Mouse (Mus musculus): ENCODE data around the gene Trabd. TPM values are rescaled to one million over a fixed set of nuclear protein-coding genes. Genes with fewer than 3 reads are reported as not detected.

Gene Trabd
- polyA plus RNA-seq (2021; fragmentation: Nextera tagmentation), result 8.1 and 11.9 TPM in 2 replicates
- long read RNA-seq, experiment 1, transcript Trabd-201 (10 exons, 2,439 nt), result major isoform, 69 of 90 reads
- long read RNA-seq, experiment 1, partial matches to known transcripts, result 11 of 90 reads
- long read RNA-seq, experiment 1, other reads (novel, unspliced or antisense), result 6 of 90 reads
- long read RNA-seq, experiment 2, transcript Trabd-201 (10 exons, 2,439 nt), result major isoform, 8 of 12 reads
- long read RNA-seq, experiment 2, partial matches to known transcripts, result 1 of 12 reads
- long read RNA-seq, experiment 2, other reads (novel, unspliced or antisense), result 2 of 12 reads

GRCm38 (mm10) chr15:89074613-89075477, at the start of gene Trabd:
TSS of gene Trabd (plus strand) at chr15:89075124.

GRCm38 (mm10) chr15:89059161-89059931, 15.6 kb upstream of the Trabd start, which contains the start of gene Panx2:
TSS of gene Panx2 (plus strand) at chr15:89059734.

GRCm38 (mm10) chr15:89088607-89089247, 13.8 kb downstream of the Trabd start, which contains the start of gene Selenoo:
TSS of gene Selenoo (plus strand) at chr15:89089084.

GRCm38 (mm10) chr15:89122649-89123366, 47.9 kb downstream of the Trabd start, which contains the start of gene Tubgcp6:
TSS of gene Tubgcp6 (minus strand) at chr15:89123112.

GRCm38 (mm10) chr15:89128382-89129350, 53.7 kb downstream of the Trabd start, which contains the start of gene Hdac10:
TSS of gene Hdac10 (minus strand) at chr15:89128700.

Other genes starting within 250 kb of the Trabd start
- gene Pim3, start 212.9 kb upstream of the Trabd start, polyA plus RNA-seq (2021; fragmentation: Nextera tagmentation), result 47.5 and 71.3 TPM in 2 replicates
- gene Ttll8, start 120.7 kb upstream of the Trabd start, polyA plus RNA-seq (2021; fragmentation: Nextera tagmentation), result 0.06 TPM in 1 of 2 replicates, not detected in the other
- gene Mlc1, start 96.1 kb upstream of the Trabd start, polyA plus RNA-seq (2021; fragmentation: Nextera tagmentation), result 114 and 135 TPM in 2 replicates
- gene Mov10l1, start 92.2 kb upstream of the Trabd start, polyA plus RNA-seq (2021; fragmentation: Nextera tagmentation), result not detected in 2 replicates
- 15.5 and 17.7 TPM in 2 replicates for gene Panx2, start 15.4 kb upstream of the Trabd start, polyA plus RNA-seq (2021; fragmentation: Nextera tagmentation)
- gene Selenoo, start 14.0 kb downstream of the Trabd start, polyA plus RNA-seq (2021; fragmentation: Nextera tagmentation), result 10.5 and 25.8 TPM in 2 replicates
- 2.7 and 3.3 TPM in 2 replicates for gene Tubgcp6, start 48.0 kb downstream of the Trabd start, polyA plus RNA-seq (2021; fragmentation: Nextera tagmentation)
- 5.8 TPM in 2 replicates for gene Hdac10, start 53.6 kb downstream of the Trabd start, polyA plus RNA-seq (2021; fragmentation: Nextera tagmentation)
- 3.5 and 4.3 TPM in 2 replicates for gene Mapk12, start 65.6 kb downstream of the Trabd start, polyA plus RNA-seq (2021; fragmentation: Nextera tagmentation)
- 25.6 and 28.0 TPM in 2 replicates for gene Mapk11, start 74.5 kb downstream of the Trabd start, polyA plus RNA-seq (2021; fragmentation: Nextera tagmentation)
- 10.8 and 11.9 TPM in 2 replicates for gene Plxnb2, start 105.7 kb downstream of the Trabd start, polyA plus RNA-seq (2021; fragmentation: Nextera tagmentation)
- gene Dennd6b, start 121.4 kb downstream of the Trabd start, polyA plus RNA-seq (2021; fragmentation: Nextera tagmentation), result 16.7 and 17.7 TPM in 2 replicates
- 83.4 and 86.7 TPM in 2 replicates for gene Ppp6r2, start 136.4 kb downstream of the Trabd start, polyA plus RNA-seq (2021; fragmentation: Nextera tagmentation)
- gene Sbf1, start 240.2 kb downstream of the Trabd start, polyA plus RNA-seq (2021; fragmentation: Nextera tagmentation), result 46.3 and 74.4 TPM in 2 replicates
- 0.19 TPM in 1 of 2 replicates, not detected in the other for gene Adm2, start 247.6 kb downstream of the Trabd start, polyA plus RNA-seq (2021; fragmentation: Nextera tagmentation)

All from left cerebral cortex, adult 6 months (tissue).